Mouse (Mus musculus) layer of hippocampus, adult 9-10 months (tissue): Measurements from ENCODE around the gene Mamstr.
A peak's percentile ranks its signal among the peaks of the same experiment; 100 is the strongest.
"Not testable (repeated sequence)": the region's sequence is repeated elsewhere in the genome, so short reads cannot be mapped to it uniquely, and the experiment has no call there.

Experiments
- DNase-seq: peaks from one replicate; pipeline ENCODE4 v3.0.0; 2022; ENCODE audit warnings: low spot score

Gene Mamstr

GRCm38 (mm10) chr7:45650484-45650883 is 10.7 kb downstream of the Mamstr start:
- DNase-seq, result not testable (repeated sequence)

GRCm38 (mm10) chr7:45654424-45655047 is 14.8 kb downstream of the Mamstr start:
- no peak for DNase-seq

- DNase-seq, result no peak
Measured at GRCm38 (mm10) chr7:45660746-45661478, 21.1 kb downstream of the Mamstr start.

- not testable (repeated sequence) for DNase-seq
Measured at GRCm38 (mm10) chr7:45661702-45662101, 21.9 kb downstream of the Mamstr start.

- DNase-seq, result no peak
Measured at GRCm38 (mm10) chr7:45665303-45666138, 25.7 kb downstream of the Mamstr start.

- DNase-seq, result no peak
Measured at GRCm38 (mm10) chr7:45666161-45666560, 26.4 kb downstream of the Mamstr start, which contains the start of gene Fut2. Gene Fut2 (minus strand): TSS chr7:45666394.

GRCm38 (mm10) chr7:45667761-45668160 is 28.0 kb downstream of the Mamstr start:
- DNase-seq, result no peak

GRCm38 (mm10) chr7:45668921-45669320 is 29.1 kb downstream of the Mamstr start:
- no peak for DNase-seq

- no peak for DNase-seq
Measured at GRCm38 (mm10) chr7:45677627-45678295, 38.0 kb downstream of the Mamstr start.

GRCm38 (mm10) chr7:45678513-45678912 is 38.7 kb downstream of the Mamstr start:
- DNase-seq, result no peak

- no peak for DNase-seq
Measured at GRCm38 (mm10) chr7:45679966-45680621, 40.3 kb downstream of the Mamstr start.

GRCm38 (mm10) chr7:45681046-45681736 is 41.4 kb downstream of the Mamstr start:
- DNase-seq, result no peak

- peak; percentile 78 for DNase-seq
Measured at GRCm38 (mm10) chr7:45682144-45683126, 42.7 kb downstream of the Mamstr start.

- no peak for DNase-seq
Measured at GRCm38 (mm10) chr7:45683396-45684050, 43.7 kb downstream of the Mamstr start, which contains the start of gene Ntn5. Gene Ntn5 (plus strand): TSS chr7:45684022.

- no peak for DNase-seq
Measured at GRCm38 (mm10) chr7:45685811-45686210, 46.0 kb downstream of the Mamstr start.

- no peak for DNase-seq
Measured at GRCm38 (mm10) chr7:45686841-45687240, 47.1 kb downstream of the Mamstr start.

GRCm38 (mm10) chr7:45689099-45689498 is 49.3 kb downstream of the Mamstr start:
- no peak for DNase-seq

GRCm38 (mm10) chr7:45689800-45690199 is 50.0 kb downstream of the Mamstr start:
- no peak for DNase-seq

GRCm38 (mm10) chr7:45692364-45692763 is 52.6 kb downstream of the Mamstr start:
- DNase-seq, result no peak
